Mouse (Mus musculus) kidney, adult 8-10 months (tissue): ENCODE data around the gene Twf2.
"Not testable (repeated sequence)": the region's sequence is repeated elsewhere in the genome, so short reads cannot be mapped to it uniquely, and the experiment has no call there.

ENCODE experiments used
- DNase-seq, 2 experiments: peaks; one replicate each; pipeline ENCODE4 v3.0.0; 2022

Twf2 gene

DNA sequence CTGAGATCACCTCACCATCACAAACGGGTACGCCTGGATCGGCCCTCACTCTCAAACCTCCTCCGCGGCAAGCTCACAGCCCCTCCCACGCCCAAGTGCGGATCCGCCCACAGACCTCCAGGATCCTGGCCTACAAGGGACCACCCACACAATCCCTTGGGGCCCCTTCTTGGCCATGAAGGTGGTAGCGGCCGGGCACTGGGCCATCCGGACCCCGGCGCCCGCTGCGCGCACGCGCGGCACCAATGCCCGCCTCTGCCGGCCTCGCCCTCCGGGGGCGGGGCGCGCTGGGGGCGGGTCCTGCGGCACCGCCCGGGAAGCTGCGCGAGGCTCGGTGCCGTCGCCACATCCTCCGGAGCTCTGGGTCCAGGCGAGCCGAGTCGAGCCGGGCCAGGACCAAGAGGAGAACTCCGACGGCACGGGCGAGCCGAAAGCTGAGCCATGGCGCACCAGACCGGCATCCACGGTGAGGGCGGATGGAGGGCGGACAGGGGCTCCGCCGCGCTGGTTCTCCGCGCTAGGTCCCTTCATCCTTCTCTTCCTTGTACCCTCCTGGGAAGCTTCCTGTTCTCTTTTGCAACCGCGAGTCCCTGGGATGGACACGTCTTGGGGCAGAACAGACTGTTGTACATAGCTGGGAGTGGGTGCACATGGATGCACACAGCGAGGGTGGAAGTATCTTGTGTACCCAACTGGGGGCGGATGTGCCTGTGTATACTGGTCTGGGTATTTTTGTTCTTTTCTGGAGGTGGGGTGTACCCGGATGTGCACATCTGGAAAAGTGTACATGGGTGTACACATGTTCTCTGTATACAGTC, at the start of gene Twf2:
Twf2 (plus strand) TSS at position 290 of the 818 bp plus-strand sequence.
- peak; percentile 87 to 90 for DNase-seq

DNA sequence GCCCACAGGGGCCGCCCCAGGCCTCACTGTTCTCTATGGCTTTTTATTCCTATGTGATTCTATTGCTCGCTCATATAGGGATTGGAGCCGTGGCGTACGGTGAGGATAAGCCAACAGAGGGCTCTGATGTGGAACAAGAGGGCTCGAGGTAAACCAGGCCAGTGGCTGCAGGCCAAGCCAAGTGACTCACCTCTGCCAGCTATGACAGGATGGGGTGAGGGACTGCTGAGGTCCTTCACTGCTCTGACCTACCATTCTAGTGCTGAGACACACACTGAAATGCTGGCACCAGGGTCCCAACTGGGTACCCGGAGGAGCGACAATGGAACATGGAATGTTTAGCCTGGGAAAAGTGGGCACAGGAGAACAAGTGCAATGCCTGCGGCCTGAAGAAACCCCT, 48.8 kb upstream of the Twf2 start:
- peak; percentile 49 to 54 for DNase-seq

DNA sequence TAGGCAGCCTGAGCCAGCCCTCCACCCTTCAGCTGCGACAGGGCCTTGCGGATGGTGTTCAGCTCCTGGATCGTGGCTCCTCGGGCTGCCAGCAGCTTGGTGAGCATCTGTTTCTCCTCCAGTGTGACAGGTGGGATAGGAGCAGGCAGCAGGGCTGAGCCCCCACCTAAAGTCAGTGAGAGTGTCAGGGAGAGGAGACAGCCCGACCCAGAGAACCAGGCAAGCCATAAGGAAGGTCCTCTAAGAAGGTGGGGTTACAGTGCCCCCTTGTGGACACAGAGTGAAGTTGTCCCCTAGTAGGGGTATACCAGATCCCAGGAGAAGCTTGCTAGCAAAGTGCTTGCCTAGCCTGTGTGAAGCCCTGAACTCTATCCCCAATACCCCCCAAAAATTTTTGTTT, 46.5 kb upstream of the Twf2 start:
- peak; percentile 58 to 69 for DNase-seq

DNA sequence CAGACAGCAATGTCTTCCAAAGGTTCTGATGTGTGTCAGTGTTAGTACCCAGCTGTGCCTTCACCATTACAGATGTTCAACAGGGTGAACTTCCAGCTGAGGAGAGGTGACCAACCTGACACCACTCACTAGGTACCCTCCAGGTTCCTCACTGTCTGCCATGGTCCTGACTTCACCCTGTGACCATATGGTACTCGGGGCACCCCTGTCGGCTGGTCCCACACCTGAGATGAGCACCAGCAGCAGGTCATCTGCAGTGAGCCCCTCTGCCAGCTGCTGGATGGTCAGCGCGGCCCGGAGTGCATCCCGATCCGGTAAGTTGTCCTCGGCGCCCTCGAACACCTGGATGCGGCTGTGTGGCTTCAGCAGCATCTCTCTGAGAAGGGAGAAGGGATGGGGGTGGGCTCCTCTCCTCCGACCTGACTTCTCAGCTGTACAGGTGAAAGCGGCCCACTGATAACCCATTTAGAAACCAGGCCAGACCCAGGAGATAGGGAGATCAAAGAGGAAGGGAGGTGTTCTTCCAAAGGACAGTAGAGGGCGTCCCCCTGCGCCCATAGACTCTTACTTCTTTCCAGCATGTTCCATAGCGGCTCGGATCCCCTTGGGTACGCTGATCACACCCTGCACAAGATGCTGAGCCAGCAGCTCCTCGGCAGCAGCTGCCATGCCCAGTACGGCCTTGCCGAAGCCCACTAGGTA, 45.8 kb upstream of the Twf2 start:
- peak; percentile 55 to 60 for DNase-seq

DNA sequence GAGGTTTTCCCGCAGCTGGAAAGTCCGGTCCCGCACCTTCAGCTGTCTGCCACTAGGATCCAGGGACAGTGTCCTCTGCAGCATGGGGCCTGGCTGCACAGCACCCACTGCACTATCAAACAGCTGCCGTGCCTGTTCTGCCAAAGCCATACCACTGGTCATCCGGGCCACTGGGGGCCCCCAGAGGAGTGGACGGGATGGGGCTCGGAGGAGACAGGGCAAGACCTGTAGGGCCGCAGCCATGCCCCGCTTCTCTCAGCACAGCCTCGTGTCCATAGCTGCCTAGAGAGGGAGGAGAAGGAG, 45.3 kb upstream of the Twf2 start:
- DNase-seq: no peak

DNA sequence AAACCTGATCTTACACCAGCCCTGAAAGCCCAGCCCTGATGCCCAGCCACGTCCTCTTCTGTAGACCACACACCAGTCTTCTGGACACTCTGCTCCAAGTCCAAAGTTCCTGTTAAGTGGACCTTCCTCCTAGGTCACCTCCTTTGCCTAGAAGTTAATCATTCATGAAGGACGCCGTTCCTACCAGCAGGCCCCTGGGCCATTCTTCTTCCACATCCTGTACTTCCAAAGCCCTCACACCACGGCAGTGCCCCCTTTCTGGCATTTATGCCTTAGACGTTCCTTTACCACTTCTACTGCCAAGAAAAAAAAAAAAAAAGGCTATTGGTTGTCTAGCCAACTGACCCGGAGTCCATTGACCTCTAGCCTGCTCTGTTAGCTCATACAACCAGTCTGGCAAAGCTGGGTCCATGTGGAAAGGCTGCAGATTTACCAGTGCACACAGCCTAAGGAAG, 44.8 kb upstream of the Twf2 start, which contains the start of gene Glyctk:
Glyctk (minus strand) TSS at position 102 of the 455 bp plus-strand sequence.
- peak; percentile 80 to 88 for DNase-seq

DNA sequence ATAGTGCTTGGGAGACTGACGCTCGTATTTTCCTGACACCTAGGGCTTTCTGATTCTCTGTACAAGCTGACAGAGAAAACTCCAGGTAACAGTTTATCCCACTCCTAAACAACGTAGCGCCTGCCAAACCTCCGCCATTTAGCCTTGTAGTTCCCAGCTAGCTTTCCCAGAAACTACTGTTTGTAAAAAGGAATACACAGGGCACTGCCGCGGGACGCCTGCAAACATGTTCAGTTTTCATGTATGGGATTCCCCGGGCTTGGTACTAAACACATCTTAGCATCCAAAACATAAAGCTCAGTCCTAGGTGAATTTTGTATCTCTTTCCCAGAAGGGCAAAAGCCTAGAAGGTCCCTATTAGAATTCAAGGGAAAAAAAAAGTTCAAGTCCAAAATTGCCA, 43.7 kb upstream of the Twf2 start:
- DNase-seq: no peak

DNA sequence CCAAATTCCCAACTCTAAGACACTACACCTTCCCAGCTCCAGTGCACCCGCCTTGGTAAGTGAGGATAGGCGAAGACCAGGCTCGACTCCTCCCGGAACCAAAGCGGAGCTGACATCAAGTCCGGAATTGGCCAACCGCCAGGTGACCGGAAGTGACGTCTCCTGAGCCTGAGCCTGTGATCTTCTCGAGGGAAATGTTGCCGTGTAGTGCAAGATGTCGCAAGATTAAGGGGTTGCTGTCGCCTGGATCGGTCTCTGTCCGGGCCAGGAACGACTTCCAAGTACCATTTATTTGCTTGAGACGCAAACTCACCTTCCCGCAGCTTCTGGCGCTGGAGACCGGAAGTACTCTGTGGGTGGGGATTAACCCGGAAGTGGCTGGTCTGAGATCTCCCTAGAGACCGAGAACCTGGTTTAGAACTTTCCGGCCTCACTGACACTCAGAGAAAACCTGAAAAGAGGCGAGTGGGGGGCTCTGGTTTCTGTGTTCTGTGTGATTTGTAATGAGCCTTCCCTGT, 43.1 kb upstream of the Twf2 start:
- peak; percentile 93 to 97 for DNase-seq

DNA sequence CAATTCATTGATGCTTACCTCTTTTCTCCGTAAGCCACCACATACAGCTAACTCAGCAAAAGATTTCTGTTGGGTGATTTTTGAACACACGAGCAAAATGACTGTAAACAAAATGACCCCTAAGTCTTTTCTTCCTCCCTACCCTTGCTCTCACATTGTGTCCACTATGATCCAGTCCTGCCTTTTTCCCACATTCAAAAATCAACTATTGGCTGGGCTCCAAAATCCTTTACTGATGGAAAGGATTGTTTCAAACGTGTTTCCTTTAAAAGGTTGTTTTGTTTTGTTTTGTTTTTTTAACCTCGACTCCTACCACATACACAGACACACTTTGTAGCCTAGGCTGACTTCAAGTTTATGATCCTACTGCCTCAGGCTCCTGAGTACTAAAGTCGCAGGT, 42.5 kb upstream of the Twf2 start:
- no peak for DNase-seq

DNA sequence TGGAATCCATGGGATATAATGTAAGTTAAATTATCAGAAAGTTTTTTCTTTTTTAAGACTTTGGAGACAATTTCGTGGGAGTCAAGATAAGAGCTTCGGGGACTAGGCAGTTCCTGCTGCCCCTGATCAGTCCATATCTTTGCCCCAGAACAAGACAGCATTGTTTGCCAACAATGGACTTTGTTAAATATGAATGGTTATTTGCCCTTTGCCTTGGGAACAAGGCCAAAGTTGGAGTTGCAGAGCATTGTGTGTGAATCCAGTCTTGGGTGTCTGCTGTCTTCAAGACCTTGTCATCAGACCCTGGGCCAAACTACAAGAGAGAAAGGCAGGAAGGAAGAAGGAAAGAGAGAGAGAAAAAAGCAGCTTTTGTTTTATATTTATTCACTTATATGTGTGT, 36.2 kb upstream of the Twf2 start:
- no peak for DNase-seq

DNA sequence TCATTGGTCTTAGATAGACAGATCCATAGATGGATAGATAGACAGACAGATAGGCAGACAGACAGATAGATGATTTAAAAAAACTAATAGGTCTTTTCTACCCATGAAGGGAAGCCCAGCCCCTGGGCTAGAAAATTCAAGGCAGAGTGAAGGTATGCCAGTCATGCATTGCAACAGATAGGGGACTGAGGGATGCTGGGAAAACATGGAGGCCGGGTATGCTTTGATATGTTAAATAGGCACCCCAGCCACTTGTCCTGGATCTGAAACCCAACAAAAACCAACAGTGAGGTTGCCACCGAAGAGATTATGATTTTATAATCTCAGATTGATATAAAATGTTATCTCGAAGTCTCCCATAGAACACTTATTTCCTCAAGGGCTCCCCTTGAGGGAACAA, 35.7 kb upstream of the Twf2 start:
- no peak for DNase-seq

DNA sequence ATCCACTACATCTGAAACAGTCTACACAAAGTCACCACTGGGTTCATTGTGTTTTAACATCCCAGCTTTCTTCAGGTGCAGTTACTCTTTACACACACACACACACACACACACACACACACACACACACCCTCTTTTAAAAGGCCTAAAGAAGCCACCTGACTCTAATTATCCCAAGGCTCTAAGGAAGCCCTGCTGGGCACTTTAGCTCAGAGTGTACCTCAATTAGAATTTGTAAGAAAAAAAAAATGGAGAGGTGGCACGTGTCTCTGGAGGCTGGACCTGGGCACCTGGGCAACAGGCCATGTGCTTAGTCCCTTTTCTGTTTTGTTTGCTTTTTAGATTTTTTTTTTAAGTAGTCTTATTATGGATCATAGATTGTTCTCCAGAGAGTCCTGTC, 35.2 kb upstream of the Twf2 start:
- no peak for DNase-seq

DNA sequence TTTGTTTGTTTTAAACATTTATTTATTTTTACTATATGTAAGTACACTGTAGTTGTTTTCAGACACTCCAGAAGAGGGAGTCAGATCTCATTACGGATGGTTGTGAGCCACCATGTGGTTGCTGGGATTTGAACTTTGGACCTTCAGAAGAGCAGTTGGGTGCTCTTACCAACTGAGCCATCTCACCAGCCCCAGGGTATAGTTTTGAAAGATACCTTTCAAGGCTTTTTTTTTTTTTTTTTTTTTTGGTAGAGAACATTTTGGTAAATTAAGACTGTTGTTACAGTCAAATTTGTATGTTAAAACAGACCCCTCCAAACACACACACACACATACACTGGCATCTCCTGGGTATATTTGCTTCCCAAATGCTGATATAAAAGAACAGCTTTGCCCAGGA, 33.9 kb upstream of the Twf2 start:
- not testable (repeated sequence) for DNase-seq

DNA sequence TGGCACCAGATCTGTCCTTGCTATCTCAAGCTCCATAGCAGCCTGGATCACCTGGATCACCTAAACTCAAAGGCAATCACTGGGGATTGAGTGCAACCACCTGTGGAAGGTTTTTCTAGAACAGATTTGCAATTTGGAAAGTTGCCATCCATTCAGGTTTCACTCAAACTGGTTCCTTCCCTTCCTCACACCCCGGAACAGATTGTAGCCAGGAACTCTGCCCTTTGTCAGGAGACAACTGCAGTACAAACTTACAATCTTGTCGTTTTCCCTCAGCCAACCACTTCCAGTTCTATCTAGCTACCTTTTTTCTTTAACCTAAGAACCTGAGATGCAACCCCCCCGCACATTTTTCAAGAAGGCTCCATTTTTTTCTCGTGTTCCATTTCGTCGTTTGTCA, 33.0 kb upstream of the Twf2 start:
- DNase-seq: peak in 1 of 2 experiments; percentile 47

DNA sequence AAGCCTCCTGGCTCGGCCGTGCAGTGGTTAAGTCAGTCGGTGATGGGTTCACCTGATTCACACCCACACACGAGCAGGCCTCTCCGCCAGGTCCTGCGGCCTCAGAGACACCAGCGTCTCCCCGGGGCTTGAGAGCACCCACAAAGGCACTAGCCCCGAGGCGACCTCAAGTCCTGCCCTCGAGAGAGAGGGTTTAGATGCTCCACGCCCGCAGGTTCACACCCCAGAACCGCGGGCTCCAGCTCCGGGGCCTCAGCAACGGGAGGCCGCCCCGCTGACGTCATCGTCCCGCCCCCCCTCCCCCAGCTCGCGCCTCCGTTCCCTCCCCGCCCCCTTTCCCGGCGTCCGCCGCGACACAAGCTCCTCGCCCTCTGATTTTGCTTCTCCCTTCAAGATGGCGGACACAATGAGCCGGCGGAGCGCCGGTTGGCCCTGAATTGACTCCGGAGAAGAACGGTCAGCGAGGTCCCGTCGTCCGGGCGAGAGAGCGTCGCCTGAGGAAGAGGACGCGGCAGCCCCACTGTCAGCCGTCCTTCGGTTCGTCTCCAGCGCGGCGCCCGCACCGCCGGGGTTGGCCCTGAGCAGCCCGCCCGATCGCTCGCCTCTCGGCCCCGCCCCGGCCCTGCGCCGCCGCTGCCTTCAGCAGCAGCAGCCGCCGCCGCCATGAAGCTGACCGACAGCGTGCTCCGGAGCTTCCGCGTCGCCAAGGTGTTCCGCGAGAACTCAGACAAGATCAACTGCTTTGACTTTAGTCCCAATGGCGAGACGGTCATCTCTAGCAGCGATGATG, 32.2 kb upstream of the Twf2 start, which contains the start of gene Wdr82:
Wdr82 (plus strand) TSS at position 373 of the 790 bp plus-strand sequence.
- DNase-seq: peak; percentile 86 to 89

DNA sequence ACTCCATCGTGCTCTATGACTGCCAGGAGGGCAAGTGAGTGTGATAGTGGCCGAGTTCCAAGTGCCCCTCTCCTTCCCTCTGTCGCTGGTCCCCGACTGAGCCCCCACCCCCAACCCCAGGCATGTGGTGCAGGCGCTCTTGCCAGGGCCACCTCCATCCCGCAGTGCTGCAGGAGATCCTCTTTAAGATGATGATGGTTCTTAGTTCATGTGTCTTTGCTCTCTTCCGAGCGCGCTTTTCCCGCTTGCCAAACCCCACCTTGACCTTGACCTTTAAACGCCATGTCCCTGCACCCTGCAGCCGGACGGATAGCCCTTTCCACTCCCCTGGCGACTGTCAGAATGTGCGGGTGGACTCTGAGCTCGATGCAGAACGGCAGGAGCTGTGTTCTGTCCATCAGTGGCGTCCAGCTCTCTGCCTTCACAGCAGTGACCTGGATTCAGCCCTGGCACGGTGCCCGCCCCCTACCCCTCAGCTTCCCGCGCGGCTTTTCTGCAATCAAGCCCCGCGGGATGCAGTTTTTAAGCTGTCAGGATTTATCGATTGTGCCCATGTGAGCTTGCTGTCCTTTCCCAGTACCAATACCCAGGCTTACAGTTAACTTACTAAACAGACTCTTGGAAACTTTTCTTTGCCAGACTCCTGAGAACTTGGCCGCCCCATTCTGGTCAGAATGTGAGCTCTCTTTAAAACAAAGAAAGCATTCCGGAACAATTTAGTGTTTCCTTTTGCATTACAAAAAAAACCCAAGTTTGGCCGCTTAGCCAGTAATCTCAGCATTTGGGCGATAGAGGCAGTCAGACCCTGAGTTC, 31.4 kb upstream of the Twf2 start:
- DNase-seq: peak; percentile 82 to 83

DNA sequence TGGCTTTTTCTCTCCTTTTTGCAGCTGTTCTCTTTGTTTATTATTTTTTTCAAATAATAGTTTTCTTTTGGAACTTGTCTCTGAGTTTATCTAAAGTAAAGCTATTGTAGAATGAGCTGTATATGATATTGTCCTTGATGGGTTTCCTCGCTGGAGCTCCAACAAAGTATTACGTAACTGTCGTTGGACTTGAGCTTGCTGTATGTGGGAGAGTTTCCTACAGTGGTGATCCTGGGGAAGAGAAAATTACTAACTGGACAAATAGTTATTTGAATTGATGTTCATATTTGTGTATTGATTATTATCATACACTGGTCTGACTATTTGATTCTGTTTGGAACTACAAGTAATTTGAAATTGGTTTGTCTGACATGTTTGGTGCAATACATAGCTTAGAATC, 30.4 kb upstream of the Twf2 start:
- no peak for DNase-seq

DNA sequence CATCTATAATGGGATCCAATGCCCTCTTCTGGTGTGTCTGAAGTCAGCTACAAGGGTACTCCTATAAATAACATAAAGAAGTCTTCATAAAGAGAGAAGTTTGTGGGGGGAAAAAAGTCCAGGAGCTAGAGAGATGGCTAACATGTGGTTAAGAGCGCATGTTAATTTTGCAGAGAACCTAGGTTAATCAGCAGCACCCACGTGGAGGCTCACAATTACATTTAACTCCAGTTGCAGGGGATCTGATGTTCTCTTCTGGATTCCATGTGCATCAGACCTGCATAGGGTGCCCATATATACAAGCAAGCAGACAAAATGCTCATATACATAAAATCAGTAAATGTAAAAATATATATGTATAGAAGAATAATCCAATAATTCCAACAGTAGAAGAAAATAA, 29.5 kb upstream of the Twf2 start:
- DNase-seq: no peak

DNA sequence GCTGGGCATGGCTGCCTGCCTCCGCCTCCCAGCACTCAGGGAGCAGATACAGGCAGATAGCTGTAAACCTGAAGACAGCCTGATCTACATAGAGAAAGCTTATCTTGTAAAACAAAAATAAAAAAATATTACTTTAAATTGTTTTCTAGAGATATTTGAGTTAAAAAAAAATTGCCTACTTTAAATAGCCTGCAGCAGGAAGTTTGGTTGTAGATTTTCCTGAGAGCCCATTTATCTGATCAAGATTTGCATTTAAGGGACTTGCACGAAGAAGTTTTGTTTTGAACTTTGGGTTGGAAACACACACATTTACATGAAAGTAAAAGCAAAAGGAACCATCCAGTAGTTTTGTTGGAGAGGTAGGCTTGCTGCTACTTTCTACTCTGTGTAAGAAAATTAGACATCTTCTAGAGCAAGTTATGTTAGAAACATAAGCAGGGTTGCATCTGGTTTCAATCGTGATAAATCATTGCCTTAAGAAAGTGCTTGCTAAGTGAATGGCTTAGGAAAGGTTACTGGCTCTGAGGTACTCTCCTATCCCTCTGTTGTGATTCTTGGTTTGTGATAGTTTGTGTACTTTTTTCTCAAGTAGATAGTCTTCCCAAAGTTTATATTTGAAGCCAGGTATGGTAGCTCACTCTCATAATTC, 27.2 kb upstream of the Twf2 start:
- DNase-seq: no peak

DNA sequence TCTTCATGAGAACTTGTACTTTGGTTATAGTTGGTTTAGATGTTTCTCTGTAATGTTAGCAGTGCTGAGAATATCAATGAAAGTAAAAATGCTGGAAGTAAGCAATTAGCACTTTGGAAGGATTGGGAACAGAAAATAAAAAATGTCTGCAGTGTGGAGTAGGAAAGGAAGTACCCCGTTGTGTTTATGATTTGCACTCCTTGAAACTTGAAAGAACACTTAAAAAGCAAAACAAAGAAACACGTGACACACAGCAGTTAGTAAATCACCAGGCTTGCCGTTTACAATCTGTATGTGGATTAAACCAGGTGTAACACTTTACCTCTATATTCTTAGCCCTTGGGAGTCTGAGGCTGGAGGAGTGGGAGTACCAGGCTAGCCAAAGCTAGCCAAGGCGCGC, 26.1 kb upstream of the Twf2 start:
- no peak for DNase-seq

DNA sequence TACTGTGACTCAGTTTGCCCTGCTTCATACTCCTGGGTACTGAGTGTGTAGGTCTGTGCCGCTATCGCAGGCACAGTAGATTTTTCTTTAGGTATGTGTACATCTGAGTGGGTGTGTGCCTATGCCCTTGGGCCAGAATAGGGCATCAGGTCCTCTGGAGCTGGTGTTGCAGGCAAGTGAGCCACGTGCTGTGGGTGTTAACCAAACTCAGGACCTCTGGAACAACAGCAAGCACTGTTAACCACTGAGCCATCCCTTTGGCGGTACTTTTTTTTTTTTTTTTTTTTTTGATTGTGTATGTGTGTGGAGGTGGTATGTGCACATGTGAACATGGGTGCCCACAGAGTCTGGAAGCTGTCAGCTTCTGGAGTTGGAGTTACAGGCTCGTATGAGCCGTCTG, 25.1 kb upstream of the Twf2 start:
- DNase-seq: no peak

DNA sequence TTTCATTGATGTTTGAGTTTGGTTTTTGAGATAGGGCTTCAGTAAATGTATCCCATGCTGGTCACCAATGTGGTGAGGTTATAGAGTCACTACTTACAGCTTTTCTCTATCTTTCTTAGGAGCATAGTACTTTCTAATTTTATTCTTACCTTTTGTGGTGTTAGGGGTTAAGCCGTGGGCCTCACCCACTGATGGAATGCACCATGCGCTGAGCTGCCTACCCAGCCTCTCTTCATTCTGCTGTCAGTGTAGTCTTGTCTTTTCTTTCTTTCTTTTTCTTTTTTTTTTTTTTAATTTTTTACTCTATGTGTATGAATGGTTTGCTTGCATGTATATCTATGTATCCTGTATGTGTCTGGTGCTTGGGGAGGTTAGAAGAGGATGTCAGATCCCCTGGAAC, 23.5 kb upstream of the Twf2 start:
- no peak for DNase-seq
